Mouse (Mus musculus): ENCODE results near the gene Creg1.
A peak's percentile ranks its signal among the peaks of the same experiment; 100 is the strongest.

Gene Creg1

DNA sequence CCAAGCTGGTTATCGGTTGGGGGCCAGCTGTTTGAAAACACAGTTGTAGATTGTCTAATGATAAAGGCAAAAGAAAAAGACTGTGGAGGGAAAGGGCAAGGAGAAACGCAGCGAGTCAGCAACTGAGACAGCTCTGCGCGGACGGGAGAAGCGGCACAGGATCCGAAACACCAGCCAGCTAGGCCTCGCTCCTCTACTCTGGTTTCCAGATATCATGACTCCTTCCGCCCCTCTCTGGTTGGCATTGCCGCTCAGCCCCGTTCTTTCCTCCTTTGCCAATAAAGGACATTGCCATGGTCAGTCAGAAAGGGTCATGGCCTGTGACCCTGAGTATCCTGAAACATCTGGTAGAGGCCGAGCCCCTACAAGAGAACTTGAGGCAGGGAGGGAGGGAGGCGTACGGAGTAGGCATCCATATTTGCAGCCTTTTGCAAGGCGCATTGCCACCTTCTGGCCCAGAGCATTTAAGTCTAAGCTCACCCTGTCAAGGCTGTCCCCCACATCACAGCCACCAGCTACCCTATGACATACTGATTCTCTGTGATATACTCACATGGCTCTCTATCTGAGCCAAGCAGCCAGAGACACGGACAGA, 25.6 kb downstream of the Creg1 start:
- no peak for DNase-seq (ENCODE audit: low read depth)

DNA sequence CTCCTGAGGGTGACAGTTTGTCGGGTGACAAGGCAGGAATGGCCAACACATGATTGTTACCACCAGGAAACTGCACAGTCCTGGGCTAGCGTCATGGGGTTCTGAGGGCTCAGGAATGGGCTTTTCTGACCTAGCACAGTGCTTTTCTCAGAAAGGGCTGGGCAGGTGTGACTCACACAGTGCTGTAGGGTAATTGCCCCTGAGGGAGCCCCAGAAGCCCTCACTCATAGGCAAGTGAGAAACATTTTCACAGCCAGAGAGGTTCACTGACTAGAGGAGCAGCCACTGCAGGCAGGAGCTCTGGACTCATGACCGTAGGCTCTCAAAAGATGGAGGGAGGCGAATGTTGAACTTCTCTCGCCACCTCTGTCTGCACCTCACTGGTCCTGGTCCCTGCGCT, 26.4 kb downstream of the Creg1 start:
- no peak for DNase-seq (ENCODE audit: low read depth)

DNA sequence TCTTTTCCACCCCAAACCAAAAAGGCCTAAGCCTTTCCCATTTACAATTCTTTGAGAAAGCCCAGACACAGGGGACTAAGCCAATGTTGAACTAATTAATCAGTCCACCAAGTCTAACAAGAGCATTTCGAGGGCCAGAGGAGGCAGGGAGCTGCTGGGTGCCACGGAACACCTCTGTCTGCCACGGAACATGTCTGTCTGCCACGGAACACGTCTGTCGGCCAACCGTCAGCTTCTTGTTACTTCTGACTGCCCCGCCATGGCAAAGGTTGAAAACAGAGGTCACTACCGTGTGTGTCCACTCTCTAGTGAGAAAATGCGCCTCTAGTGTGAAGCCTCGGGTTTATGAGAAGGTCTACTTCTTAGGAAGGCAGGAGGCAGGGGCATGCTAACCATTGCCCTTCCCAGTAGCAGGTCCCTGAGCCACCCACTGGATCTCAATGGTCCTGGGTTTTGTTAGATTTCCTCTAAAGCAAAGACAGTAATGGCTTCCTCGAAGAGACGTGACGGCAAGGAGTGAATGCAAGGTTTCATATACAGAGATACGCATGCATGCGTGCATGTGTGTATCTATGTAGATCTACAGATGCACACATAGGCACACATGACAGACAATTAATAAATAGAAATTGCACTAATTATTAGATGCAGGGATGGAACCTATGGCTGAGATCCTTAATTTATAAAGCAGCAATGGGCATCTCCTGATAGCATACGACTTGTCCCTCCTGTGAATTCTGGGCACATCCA, 27.1 kb downstream of the Creg1 start:
- no peak for DNase-seq (ENCODE audit: low read depth)

DNA sequence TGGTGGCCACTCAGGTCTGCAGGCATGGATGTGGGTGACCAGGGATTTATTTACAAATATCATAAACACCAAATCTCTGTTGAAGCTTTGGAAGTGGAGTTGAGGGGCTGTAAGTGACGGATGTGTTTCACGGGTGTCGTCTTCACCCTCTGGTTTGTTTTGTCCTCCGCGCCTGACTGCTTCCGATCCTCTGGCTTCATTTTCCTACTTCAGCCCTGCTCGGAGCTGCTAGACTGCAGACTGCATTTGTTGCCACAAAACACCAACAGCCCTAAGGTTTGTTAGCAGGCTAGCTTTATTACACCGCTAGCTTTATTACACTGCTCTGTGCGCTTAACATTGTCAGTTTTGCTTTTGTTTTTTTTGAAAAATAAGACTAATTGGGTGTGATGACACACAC, 27.9 kb downstream of the Creg1 start:
- no peak for DNase-seq (ENCODE audit: low read depth)

DNA sequence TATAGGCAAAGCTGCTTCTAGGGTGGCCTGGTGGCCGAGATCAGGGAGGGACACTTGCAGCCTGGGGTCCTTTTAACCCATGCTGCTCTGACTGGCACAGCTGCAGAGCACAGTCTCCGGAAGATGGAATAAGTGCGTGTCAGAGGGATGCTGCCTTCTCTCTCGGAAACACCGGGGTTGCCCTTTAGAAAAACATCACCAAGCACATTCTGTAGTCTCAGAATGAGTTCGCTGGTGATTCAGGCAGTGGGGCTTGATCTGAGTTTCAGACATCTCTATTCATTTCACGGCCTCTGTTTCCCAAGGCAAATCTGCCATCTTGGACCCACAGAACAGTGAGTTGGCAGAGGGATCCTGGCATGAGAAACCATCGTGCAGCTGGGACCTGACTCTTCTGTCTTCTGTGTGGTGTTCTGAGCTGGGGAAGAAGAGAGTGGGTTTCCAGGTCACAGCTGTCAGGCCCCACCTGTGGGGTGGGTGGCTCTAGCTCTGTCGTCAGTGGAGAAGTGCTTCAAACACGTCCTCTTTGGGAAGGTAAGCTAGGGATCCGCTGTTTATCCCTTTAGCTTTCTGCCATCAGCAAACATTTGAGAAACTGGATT, 38.3 kb downstream of the Creg1 start:
- no peak for DNase-seq (ENCODE audit: low read depth)

DNA sequence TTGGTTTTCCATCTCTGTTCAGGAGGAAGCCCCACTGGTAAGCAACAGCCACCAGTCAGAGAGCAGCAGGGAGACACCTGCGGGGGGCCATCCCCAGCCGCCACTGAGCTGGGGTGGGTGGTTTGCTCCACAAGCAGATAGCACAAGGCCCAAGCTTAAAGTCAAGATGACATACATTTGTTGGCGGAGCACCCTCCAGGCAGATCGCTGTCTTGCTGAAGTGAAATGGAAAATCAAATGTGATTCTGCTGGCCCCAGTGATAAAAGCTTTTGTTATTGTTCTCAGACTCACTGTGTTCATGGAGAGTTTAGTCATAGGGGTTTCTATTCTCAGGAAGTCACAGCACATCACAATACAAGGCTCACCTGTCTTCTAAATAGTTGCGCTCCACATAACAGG, 39.6 kb downstream of the Creg1 start:
- DNase-seq (ENCODE audit: low read depth) = no peak

DNA sequence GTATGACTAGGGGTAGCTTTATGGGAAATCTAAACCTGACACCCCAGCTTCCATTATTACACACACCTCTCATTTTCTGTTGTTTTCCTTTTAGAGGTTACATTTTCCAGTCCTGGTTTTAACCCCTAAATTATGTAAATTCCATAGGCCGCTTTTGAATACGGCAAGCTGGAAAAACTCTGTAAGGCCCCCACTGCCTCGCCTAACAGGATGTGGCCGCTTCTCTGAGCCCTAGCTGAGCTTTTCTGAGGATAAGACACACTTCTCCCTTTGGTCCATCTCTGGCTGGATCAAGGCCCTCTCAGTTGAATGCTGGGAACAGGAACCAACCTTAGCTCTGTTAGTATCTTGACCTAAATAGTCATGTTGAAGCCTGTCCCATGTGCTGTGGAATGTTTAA, 40.6 kb downstream of the Creg1 start:
- DNase-seq (ENCODE audit: low read depth) = no peak

DNA sequence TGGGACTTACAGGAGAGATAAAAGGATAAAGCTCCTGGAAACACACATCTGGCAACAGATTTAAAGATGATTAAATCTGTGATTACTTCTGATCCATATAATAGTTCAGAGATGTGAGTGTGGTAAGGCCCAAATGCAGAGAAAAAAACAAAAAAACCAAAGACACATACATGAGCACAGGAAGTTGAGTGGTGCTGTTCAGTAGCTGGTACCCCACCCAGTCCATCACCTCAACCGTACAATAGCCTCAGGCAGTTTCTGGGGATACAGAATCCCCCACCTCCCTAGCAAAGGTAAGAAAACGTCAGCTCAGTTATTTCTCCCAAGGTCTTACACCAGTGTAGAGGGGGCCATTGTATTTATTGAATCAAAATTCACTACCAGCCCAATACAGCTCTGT, 47.1 kb downstream of the Creg1 start:
- DNase-seq (ENCODE audit: low read depth) = no peak

DNA sequence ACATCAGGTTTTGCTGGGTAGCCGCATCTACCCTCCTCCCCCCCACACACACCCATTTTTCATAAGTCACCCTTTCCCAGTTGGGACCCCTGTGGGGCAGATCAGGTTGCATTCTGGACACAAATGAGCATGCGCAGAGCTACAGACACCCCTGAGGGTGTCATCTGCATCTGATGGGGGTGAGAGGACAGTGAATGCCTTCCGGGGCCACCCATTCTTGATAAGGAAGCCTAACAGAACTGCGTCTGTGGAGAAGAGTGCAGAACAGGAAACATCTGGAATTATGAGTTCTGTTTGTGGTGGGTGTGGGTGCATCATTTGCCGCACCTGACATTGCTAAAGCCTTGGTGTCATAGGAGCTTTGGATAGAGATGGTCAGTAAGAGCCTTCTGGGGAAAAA, 47.6 kb downstream of the Creg1 start:
- no peak for DNase-seq (ENCODE audit: low read depth)

DNA sequence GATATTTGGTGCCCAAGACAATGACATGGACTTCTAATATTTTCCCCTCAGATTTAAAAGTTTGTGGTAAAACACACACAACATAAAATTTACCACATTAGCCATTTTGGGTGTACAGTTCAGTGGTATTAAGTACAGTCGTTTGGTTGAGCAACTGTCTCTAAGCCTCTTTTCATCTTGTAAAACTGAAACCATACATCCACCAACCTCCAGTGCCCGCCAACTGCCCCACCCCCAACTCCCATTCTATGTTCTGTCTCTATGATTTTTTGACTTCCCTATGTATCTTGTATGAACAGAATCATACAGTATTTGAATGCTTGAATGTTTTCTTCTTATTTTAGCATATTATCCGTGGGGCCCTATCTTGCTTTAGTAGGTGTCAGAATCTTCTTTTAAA, 49.2 kb downstream of the Creg1 start:
- DNase-seq (ENCODE audit: low read depth) = no peak

DNA sequence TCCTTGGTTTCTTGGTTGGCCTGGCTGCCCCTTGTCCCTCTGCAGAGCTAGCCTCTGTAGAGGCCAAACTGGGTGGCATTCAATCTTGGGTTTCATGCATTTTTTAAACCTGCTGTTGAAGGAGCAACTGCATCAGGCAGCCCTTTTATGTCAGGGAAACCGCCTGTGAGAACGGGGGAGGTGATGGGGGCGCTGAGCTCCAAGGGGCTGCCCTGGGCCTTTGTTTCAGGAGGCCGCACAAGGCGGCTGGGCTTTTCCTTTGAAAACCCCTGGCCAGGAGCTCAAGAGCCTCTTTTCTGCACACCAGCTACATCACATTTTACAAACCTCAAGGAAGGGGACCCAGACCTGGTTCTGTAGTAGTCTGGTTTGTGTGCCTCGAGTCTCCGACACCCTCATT, 50.6 kb downstream of the Creg1 start:
- DNase-seq (ENCODE audit: low read depth) = no peak

DNA sequence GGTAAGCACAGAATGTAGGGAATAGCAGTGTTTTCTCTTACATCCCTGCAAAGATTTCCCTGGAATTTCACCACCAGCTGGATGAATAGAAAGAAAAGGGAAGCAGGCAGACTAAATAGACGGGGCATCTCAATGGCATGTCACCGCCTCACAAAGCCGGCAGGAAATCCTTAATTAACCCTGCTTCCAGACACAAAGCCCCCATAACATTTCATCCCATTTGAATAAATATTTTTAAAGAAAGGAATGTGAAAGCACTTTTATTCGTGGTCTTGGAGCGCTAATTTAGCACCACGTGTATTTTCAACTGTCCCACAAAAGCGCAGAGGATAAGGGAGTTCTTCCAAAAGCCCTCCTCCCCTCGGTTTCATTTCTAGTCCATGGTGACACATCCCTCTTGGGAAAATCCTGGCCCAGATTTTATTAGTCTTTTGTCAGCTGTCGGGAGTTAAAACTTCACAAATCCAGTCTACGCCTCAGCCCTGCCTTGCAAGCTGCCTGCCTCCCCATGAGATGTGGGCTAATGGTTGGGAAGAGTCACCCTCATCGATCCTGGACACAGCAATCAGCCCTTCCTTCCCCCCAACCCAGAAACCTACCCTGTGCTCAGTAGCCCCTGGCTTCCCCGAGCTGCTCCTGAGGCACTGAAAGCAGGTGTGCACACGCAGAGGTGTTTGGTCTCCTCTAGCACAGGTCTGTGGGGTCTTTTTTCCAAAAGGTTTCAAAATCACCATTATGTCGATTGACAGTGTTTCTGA, 51.2 kb downstream of the Creg1 start:
- no peak for DNase-seq (ENCODE audit: low read depth)

DNA sequence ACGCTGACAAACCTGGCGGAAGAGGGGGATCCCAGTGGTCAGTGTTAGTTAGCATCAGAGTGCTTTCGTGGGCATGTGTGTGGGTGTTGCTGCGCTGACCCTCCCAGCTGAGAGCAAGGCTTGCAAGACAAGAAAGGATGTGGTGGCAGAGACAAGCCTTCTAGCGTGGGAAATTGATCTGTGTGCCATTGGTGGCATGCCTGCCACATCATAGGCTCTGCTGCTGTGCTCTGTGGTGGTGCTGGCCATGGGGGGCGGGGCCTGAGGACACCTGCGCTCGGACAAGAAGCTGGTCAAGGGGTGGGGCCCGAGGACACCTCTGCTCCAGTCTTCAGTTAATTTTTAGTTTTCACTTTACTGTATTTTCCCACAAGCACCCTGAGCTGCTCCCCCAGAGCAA, 52.8 kb downstream of the Creg1 start:
- DNase-seq (ENCODE audit: low read depth) = no peak

DNA sequence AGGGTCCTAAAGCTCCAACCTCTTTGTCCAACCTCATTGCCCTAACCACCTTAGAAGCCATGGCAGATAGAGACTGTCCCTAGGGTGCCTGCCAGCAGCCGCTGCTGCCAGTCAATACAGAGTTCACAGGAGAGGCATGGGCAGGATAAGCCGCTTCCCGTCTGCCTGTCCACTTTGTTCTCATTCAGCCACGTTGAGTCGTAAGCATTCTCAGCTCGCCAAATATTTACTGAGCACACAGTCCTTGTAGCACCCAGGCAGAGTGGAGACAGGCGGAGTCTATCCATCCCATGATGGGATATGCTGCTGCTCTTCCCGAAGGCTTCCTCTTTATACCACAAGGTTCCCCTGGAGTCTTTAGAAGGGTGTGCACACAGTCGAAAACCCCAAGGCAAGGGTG, 53.7 kb downstream of the Creg1 start:
- no peak for DNase-seq (ENCODE audit: low read depth)

DNA sequence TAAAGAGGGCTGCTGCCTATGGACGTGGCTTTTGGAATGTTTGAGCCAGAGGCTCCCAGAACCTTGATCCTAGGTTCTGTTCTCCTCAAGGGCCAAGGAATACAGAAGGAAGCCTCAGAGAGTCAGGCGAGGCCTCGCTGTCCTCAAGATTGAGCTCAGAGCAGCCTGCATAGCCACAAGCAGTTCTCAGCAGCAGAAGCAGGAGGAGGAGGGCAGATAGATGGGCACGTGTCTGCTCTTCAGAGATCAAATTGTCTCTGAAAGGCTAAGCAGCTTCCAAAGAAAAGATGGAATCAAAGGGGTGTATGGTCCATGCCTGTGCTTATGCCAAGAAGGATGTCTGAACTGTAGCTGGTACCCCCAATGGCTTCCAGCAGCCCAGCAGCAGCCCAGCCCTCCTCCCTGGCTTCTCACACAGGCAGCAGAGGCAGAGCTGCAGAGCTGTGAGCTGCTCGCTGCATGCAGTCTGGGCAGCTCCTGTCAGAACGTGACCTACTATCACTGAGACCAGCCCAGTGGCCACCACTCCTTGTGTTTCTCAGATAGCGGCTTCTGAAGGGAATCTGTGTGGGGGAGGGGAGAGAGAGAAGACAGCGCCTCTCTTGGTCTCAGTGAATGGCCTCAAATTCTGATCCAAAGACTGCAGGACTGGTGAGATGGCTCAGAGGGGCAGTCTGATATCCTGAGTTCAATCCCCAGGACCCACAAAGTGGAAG, 54.8 kb downstream of the Creg1 start:
- DNase-seq (ENCODE audit: low read depth) = peak; percentile 80

DNA sequence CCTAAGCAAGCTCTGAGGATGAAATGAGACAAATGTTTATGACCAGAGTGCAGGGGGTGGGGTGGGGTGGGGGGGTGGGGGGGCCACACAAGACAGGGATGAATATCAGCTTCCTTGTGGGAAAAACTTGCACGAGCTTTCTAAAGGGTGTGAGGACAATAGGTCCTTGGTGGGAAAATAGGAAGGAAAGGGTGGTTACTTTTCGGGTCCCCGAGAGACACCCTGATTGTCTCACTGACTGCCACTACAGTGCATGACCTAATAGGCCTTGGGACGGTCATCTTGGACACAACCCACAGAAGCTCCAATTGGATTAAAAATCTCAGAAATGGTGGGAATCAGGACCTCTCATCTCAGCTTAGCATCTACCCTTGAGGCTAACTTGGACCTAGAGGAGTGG, 55.6 kb downstream of the Creg1 start:
- no peak for DNase-seq (ENCODE audit: low read depth)

DNA sequence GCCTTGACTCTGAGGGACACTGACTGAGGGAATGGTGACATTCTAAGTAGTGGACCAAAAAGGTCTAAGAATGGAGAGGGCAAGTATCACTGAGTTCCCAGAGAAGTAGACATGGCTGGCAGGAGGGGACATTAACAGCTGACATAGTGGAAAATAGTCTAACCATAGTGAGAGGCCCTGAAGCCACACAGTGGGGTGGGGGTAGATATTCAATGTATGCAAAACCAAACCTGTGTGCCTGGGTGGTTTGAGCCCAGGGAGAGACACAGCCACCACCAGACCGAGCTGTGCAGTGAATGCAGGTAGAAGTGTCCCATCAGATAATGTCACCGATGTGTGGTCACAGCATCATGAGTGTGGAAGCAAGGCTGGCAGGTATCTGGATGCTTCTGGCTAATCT, 58.5 kb downstream of the Creg1 start:
- no peak for DNase-seq (ENCODE audit: low read depth)

All from c-Kit-positive CD71-positive TER-119-negative erythroid progenitor cells, embryonic 14.5 days (primary cell).